Mouse (Mus musculus) telencephalon, adult 2 months (tissue): ENCODE results near the gene Zfp189.

Experiments
- DNase-seq: peaks from one replicate; pipeline ENCODE4 v3.0.0-alpha.2; 2011; ENCODE audit warnings: low read depth, low spot score

Zfp189 gene

GRCm38 (mm10) chr4:49536671-49537070, 15.7 kb downstream of the Zfp189 start:
- DNase-seq = no peak

- DNase-seq = no peak
Observed at GRCm38 (mm10) chr4:49539665-49540064, 18.7 kb downstream of the Zfp189 start.

GRCm38 (mm10) chr4:49540966-49541365, 20.0 kb downstream of the Zfp189 start:
- DNase-seq = no peak

GRCm38 (mm10) chr4:49546026-49546425, 25.1 kb downstream of the Zfp189 start:
- DNase-seq = no peak

- no peak for DNase-seq
Observed at GRCm38 (mm10) chr4:49546873-49547543, 26.0 kb downstream of the Zfp189 start.

- DNase-seq = no peak
Observed at GRCm38 (mm10) chr4:49547544-49548219, 26.7 kb downstream of the Zfp189 start.

GRCm38 (mm10) chr4:49549383-49549782, 28.4 kb downstream of the Zfp189 start, which contains the start of gene Aldob:
Aldob (minus strand) TSS chr4:49549546.
- DNase-seq = no peak

GRCm38 (mm10) chr4:49553380-49553779, 32.4 kb downstream of the Zfp189 start:
- no peak for DNase-seq

- peak; percentile 33 for DNase-seq
Observed at GRCm38 (mm10) chr4:49557375-49557774, 36.4 kb downstream of the Zfp189 start.

GRCm38 (mm10) chr4:49558181-49558580, 37.2 kb downstream of the Zfp189 start:
- no peak for DNase-seq

GRCm38 (mm10) chr4:49559915-49560772, 39.2 kb downstream of the Zfp189 start:
- no peak for DNase-seq

- DNase-seq = no peak
Observed at GRCm38 (mm10) chr4:49567613-49568012, 46.6 kb downstream of the Zfp189 start.

GRCm38 (mm10) chr4:49572194-49572593, 51.2 kb downstream of the Zfp189 start:
- DNase-seq = no peak
